Mouse (Mus musculus): ENCODE results near the gene Pan2.
"Not testable (repeated sequence)": the region's sequence is repeated elsewhere in the genome, so short reads cannot be mapped to it uniquely, and the experiment has no call there.

Pan2 gene

GRCm38 (mm10) chr10:128283604-128284579 is 19.2 kb upstream of the Pan2 start:
- DNase-seq (ENCODE audit: low spot score in 2 of 2) = peak; percentile 67 to 83

DNA sequence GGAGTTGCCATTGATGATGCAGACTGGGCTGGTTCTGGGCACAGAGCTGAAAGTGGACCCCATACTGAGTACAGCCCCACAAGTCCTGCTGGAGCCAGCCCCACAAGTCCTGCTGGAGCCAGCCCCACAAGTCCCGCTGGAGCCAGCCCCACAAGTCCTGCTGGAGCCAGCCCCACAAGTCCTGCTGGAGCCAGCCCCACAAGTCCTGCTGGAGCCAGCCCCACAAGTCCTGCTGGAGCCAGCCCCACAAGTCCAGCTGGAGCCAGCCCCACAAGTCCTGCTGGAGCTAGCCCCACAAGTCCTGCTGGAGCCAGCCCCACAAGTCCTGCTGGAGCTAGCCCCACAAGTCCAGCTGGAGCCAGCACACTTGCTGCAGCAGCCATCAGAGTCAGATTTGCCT is 12.5 kb upstream of the Pan2 start:
- not testable (repeated sequence) for DNase-seq (ENCODE audit: low spot score in 2 of 2)

DNA sequence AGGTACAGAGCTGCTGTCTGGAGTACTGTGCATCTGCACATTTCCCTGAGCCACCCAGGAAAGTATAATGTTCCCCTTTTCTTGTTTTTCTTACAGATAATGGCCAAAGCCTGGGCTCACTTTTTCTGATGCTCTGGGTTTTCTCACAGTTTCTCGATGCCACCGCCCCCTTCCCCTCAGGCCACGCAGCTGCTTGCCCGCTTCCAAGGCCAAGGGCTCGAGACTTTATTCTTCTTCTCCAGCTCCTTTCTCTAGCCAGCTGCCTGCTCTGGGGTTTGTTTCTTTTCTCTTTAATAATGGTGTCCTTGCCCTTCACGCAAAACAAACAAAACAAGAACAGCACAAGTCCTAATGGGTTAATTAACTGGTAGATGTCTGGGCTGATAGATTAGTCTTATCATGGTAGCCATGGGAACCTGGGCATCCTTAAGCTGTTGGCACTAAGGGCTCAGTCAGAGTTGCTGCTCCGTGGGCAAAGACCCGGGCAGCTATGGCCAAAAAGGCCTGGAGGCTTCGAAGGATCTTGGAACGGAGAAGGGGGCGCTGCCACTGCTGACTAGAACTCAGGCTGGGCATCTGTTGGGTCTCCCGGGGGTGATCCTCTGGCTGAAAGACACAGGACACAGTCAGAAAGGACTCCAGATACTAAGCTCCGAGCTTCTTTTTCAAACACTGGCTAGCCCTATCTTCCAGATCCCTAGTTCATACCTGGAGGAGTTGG is 6.6 kb upstream of the Pan2 start:
- no peak for DNase-seq (ENCODE audit: low spot score in 2 of 2)

- no peak for DNase-seq (ENCODE audit: low spot score in 2 of 2)
Measured at GRCm38 (mm10) chr10:128297221-128297620, 5.9 kb upstream of the Pan2 start.

- no peak for DNase-seq (ENCODE audit: low spot score in 2 of 2)
Measured at GRCm38 (mm10) chr10:128297622-128298021, 5.5 kb upstream of the Pan2 start.

- DNase-seq (ENCODE audit: low spot score in 2 of 2) = no peak
Measured at GRCm38 (mm10) chr10:128298243-128298642, 4.9 kb upstream of the Pan2 start.

GRCm38 (mm10) chr10:128298702-128299171 is 4.4 kb upstream of the Pan2 start, which contains the start of gene Il23a:
Gene Il23a (minus strand): TSS chr10:128298752.
- no peak for DNase-seq (ENCODE audit: low spot score in 2 of 2)

DNA sequence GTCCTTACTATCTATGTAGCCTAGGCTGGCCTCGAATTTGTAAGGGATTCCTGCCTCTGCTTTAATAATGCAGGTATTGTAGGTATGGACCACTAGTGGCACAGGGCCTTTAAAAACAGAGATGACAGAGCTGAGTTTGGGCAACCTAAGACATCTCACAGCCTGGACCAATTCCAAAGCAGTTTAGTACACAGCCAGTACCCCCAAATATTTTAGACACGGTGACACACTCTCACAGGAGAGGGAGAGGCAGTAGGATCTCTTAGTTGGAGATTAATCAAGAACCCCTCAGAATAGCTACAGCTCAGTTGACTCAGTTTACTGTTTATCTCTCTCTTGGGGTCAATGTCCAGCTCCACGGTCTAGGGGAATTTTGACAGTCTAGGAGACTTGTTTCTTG is 778 bp upstream of the Pan2 start:
- no peak for DNase-seq (ENCODE audit: low spot score in 2 of 2)

GRCm38 (mm10) chr10:128302785-128303125 is 380 bp upstream of the Pan2 start:
- DNase-seq (ENCODE audit: low spot score in 2 of 2) = no peak

- no peak for DNase-seq (ENCODE audit: low spot score in 2 of 2)
Measured at GRCm38 (mm10) chr10:128309654-128310053, 6.5 kb downstream of the Pan2 start.

- no peak for DNase-seq (ENCODE audit: low spot score in 2 of 2)
Measured at GRCm38 (mm10) chr10:128310177-128310576, 7.0 kb downstream of the Pan2 start.

GRCm38 (mm10) chr10:128310902-128311301 is 7.8 kb downstream of the Pan2 start:
- DNase-seq (ENCODE audit: low spot score in 2 of 2) = no peak

DNA sequence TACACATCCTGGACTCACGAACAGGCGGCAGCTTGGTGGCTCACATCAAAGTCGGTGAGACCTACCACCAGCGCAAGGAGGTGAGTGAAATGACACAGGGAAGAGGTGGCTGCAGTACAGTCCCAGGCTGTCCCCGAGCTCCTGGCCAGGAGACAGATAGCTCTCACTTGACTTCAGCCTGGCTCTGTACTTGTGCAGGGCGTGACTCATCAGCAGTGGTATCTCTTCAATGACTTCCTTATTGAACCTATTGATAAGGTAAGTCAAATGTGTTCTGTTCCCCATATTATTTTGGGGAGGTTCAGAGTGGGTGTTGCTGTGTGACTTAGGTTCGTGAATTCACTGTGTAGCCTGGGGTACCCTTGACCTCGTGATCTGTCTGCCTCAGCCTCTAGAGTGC is 12.4 kb downstream of the Pan2 start:
- DNase-seq (ENCODE audit: low spot score in 2 of 2) = no peak

- no peak for DNase-seq (ENCODE audit: low spot score in 2 of 2)
Measured at GRCm38 (mm10) chr10:128321641-128322040, 18.5 kb downstream of the Pan2 start.

DNA sequence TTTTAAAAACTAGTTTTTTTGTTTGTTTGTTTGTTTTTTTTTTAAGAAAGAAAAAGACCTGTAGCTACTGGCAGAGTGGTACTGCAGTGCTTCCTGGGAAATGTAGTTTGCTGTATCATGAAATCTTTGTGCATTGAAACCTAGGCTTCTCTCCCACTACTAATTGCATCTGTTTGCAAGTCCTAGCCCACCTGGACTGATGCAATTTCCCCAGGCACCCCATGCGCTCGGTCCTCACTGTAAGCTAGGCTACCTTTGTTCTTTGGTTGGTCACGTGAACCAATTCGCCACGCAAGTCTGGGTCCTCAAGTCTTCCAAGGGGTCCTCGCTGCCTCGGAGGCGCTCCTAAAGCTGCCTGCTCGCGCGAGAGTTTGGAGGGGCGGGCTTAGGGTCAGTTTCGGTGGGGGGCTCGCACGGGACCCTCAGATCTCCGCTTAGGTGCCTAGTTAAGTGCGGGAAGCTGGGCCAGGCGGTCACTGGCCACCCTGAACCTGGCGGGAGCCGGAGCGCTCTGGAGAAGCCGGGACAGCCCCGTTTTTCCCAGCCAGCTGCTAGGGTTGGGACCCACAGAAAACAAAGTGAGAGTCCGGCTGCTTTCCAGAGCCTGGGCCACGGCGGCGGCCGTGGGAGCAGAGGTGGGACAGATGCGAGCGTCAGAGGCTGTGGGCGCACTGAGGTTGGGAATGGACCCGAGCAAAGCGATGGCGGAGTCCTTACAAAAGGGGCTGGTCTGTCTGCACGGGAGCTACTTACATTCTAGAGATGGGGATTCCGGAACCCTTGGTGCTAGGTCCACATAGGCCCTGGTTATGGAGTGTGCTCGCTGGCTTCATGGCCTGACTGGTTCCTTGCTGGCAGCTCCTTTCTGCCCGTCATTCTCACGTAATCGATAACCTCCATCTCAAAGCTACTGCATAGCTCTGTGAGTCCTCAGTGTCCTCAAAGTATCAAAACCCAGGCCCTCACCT is 19.3 kb downstream of the Pan2 start, which contains the start of gene Cnpy2:
Gene Cnpy2 (plus strand): TSS at position 319 of the 968 bp plus-strand sequence.
- peak; percentile 82 for DNase-seq (ENCODE audit: low spot score in 2 of 2)

GRCm38 (mm10) chr10:128323516-128323915 is 20.4 kb downstream of the Pan2 start:
- no peak for DNase-seq (ENCODE audit: low spot score in 2 of 2)

DNA sequence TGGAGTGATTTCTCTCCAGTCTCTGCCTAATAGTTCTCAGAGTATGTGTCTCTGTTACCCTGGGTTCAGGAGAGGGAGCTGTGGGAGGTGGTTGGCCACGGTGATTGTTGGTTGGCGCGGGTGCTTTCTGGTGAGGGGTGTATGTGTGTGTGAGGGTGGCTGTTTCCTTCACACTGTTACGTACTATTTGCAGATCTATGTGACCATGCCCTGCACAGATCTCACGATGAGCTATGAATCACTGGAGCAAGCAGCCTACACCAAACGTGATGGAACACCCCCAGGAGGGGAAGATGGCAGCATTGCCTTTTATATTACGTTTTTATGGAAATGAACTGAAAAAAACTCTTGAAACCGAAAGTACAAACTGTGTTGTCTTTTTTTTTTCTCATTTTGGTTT is 23.7 kb downstream of the Pan2 start:
- no peak for DNase-seq (ENCODE audit: low spot score in 2 of 2)

DNA sequence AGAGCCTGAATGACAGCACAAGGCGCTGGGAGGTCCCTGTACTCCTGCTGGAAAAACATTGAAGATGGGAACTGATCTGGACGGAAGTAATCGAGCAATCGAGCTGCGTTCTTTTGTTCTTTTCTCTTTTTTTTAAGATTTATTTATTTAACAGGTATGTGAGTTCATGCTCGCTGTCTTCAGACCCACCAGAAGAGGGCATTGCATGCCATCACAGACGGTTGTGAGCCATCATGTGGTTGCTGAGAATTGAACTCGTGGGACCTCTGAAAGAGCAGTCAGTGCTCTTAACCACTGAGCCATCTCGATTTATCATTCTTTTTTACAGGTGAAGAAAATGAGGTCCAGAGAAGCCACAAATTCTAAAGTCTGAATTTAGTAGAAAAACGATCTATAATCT is 24.5 kb downstream of the Pan2 start:
- DNase-seq (ENCODE audit: low spot score in 2 of 2) = no peak

DNA sequence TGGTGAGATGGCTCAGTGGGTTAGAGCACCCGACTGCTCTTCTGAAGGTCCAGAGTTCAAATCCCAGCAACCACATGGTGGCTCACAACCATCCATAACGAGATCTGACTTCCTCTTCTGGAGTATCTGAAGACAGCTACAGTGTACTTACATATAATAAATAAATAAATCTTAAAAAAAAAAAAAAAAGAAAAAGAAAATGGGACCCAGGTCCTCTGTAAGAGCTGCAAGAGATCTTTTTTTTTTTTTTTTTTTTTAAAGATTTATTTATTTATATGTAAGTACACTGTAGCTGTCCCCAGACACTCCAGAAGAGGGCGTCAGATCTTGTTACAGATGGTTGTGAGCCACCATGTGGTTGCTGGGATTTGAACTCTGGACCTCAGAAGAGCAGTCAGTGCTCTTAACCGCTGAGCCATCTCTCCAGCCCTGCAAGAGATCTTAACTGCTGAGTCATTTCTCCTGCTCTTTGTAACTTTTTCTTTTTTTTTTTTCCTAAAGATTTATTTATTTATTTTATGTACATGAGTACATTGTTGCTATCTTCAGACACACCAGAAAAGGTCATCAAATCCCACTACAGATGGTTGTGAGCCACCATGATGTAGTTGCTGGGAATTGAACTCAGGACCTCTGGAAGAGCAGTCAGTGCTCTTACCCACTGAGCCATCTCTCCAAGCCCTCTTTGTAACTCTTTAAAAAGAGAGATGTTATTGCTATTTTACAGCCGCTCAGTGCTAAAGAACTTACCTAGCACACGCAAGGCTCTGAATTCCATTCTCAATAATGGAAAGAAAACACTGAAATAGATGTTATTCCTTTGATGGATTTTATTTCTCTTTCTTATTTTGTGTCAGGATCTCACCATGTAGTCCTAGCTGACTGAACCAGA is 29.5 kb downstream of the Pan2 start:
- not testable (repeated sequence) for DNase-seq (ENCODE audit: low spot score in 2 of 2)

DNA sequence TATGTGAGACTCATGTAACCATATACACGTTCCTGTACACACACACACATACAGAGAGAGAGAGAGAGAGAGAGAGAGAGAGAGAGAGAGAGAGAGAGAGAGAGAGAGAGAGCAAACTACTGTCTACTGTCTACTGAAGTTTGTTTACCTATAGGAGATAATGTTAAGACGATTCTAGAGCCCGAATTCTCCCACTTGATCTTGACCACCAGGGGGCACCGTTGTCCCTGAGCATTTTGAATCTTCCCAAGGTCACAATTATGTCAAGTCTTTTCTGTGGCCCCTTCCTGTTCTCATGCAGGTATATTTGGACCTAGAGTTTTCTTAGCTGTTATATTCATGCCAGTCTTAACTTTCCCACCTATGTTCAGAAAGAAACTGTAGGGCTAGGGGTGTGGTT is 32.4 kb downstream of the Pan2 start:
- peak; percentile 83 to 93 for DNase-seq (ENCODE audit: low spot score in 2 of 2)

All from spleen, postnatal 10 days (tissue).